Mouse (Mus musculus) 416B (cell line): ENCODE results near the gene Olfr591.
"Not testable (repeated sequence)": the region's sequence is repeated elsewhere in the genome, so short reads cannot be mapped to it uniquely, and the experiment has no call there.

Experiments used
- DNase-seq: peaks from one replicate; pipeline ENCODE4 v3.0.0; 2011; ENCODE audit warnings: low read depth

Gene Olfr591

DNA sequence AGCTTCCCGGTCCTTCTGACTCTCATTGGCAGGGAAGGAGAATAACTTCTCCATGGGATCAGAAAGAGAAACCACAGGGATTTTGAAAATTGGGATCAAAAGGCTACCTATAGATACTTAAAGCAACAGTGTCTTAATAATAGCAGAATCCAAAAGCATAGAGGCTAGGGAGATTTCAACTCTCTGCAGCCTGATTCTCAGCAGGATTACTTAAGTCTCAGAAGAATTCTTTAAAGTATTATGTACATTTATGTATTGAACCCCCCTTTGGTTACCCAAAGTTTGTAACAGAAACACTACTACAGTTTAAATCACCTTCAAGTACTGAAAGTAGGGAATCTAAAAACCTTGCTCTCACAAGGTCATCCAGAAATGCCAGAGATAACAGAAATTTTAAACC is at the start of gene Olfr591:
Olfr591 (minus strand) TSS at position 101 of the 400 bp plus-strand sequence.
- no peak for DNase-seq

DNA sequence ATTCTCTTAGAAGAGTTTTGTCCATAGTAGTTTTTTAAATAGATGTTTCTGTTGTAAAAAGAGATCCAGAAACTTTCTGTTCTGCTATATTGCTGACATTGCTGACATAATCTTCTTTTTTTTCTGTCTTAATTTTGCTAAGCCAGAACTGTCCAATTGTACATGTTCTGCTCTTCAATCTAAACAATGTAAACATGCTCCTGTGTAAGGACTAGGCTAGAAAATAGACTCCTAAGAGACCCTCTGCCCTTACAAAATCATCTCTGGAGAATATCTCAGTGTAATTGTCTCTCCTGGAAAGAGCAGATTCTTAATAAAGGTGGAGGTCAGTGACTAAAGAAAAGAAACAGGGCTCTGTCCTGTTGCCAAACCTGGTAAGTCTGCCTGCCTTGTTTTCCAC is 38.6 kb upstream of the Olfr591 start, which contains the start of gene Olfr594:
Olfr594 (plus strand) TSS at position 301 of the 400 bp plus-strand sequence.
- DNase-seq, result no peak

DNA sequence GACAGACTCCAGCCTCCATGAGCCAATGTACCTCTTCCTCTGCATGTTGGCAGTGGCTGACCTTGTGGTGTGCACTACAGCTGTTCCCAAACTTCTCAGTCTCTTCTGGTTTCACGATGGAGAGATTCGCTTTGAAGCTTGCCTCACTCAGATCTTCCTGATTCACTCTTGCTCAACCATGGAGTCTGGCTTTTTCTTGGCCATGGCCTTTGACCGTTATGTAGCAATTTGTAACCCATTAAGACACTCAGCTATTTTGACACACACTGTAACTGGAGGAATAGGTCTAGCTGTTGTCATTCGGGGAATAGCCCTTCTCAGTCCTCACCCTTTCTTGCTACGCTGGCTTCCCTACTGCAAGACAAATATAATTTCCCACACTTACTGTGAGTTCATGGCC is 33.9 kb upstream of the Olfr591 start:
- DNase-seq, result peak; percentile 68

DNA sequence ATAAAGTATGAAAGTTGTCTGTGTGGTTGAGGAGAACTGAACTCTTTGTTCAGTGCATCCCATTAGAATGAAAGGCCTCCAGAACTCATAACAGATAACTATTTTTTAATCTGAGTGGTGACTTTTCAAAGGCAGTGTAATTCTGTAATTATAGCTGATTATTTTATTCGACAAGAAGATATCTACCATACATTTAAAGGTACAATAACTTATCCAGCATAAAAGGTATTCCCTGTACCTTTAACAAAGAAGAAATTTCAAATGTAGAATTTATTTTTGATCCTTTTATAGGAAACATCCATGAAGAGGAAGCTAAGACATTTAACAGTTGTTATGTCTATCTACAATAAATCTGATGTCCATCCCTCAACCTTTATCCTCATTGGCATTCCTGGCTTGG is 33.4 kb upstream of the Olfr591 start, which contains the start of gene Olfr593:
Olfr593 (plus strand) TSS at position 301 of the 400 bp plus-strand sequence.
- DNase-seq, result no peak

DNA sequence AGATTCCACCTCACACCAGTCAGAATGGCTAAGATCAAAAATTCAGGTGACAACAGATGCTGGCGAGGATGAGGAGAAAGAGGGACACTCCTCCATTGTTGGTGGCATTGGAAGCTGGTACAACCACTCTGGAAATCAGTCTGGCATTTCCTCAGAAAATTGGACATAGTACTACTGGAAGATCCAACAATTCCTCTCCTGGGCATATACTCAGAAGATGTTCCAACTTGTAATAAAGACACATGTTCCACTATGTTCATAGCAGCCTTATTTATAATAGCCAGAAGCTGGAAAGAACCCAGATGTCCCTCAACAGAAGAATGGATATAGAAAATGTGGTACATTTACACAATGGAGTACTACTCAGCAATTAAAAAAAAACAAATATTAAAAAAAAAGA is 6.4 kb upstream of the Olfr591 start, which contains the start of gene Olfr592:
Olfr592 (plus strand) TSS at position 301 of the 400 bp plus-strand sequence.
- not testable (repeated sequence) for DNase-seq

DNA sequence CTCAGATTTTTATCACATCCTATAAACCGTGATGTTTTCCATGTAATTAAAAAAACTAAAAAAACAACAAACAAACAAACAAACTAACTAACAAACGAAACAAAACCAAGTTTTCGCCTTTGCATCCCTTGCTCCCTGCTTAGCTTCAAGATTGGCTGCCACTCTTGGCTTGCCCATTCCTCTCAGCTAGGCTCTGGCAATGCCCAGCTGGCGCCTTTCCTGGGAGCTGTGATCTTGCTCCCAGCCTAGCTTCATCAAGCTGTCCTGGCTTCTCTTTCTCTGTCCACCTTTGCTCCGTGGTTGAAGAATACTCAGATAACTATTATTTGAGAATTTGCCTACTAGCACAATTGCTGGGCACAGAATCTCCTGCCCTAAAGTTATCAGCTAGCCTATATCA is 8.4 kb downstream of the Olfr591 start:
- no peak for DNase-seq

DNA sequence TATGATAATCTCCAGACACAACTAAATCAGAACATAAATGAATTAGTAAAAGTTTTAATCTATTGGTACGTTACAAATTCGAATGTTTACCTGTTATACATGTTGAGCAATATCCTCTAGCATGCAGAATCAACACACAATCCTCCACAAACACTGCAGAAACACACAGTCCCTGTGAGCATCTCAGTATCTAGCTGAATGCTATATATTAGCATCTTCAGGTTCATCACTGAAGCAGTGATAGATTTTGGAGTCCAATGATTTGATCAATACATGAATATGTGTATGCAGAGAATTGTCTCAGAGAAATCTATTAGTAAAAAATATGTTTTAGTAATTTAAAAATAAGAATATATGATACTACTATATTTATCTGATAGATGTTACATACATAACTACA is 21.9 kb downstream of the Olfr591 start, which contains the start of gene Olfr589:
Olfr589 (minus strand) TSS at position 101 of the 400 bp plus-strand sequence.
- DNase-seq, result no peak

DNA sequence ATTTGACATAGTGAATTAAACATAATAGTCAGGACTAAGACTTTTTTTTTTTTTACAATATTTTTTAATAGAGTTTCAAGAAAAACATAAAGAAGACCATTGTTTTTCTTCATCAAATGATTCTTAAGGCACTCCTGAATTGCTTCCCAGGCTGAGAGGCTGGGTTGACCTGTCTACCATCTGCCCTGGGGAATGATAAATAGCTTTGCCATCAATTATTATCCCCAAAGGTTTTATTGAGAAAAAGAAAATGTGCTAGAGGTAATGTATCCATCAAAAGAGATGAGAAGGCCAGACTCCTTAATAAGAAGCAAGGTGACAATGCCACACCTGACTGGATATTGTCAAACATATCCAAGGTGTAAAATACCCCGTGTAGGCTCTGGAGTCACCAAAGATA is 37.6 kb downstream of the Olfr591 start, which contains the start of gene Olfr588-ps1:
Olfr588-ps1 (plus strand) TSS at position 301 of the 400 bp plus-strand sequence.
- DNase-seq, result no peak

DNA sequence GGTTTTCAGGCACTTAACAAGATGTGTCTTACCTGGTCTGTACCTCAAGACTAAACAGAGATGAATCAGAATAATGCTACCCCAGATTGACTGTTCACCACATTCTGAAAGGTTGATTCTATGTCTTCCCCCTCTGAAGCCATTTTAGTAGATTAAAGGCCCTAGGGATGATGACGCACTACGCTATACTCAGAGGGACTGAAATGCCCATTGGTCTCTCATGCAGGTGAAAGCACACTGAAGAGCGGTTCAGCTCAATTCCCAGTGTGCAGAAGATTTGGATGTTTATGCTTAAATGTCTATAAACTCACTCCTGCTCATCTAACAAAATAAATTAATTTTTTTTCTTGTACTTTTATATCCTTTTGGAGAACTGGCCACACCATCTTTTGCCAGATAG is 52.6 kb downstream of the Olfr591 start, which contains the start of gene Olfr586:
Olfr586 (minus strand) TSS at position 101 of the 400 bp plus-strand sequence.
- no peak for DNase-seq

DNA sequence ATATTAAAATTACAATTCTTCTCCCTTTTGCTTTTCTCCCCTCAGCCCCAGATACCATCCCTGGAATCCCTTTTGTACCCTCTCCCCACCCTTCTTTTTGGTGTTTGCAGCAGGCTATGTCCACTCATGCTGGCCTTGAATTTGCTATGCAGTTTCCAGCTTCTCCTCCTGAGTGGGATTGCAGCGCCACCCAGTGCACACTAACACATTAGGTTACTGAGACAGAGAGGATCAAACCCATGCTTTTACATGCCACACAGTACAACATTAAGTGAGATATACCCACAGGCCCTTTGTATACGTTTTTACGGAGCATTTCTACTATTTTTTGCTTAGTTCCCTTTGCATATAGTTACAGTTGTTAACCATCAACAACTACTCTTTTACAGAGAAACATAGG is 58.7 kb downstream of the Olfr591 start:
- peak; percentile 45 for DNase-seq
